Mouse (Mus musculus) macrophage (primary cell): Measurements from ENCODE around the gene Acvr1b. TPM values are rescaled to one million over a fixed set of nuclear protein-coding genes. Genes with fewer than 3 reads are reported as not detected.

ENCODE experiments used
- H3K27ac ChIP-seq: fragments of 350-480 bp; formaldehyde crosslinking; 2 replicates; pipeline ENCODE4 v1.9.0; 2021
- H3K36me3 ChIP-seq: fragments of 350-480 bp; formaldehyde crosslinking; 2 replicates; pipeline ENCODE4 v1.9.0; 2021; ENCODE audit errors: inconsistent target
- H3K4me3 ChIP-seq: fragments of 350-480 bp; formaldehyde crosslinking; 2 replicates; pipeline ENCODE4 v1.9.0; 2021; ENCODE audit errors: inconsistent target
- H3K79me2 ChIP-seq: fragments of 350-480 bp; formaldehyde crosslinking; 2 replicates; pipeline ENCODE4 v1.9.0; 2021; ENCODE audit errors: inconsistent target
- WGBS: methylation state at CpG from one replicate; pipeline ENCODE4 v1.1.7; 2026; ENCODE audit warnings: inconsistent platforms; ENCODE audit not compliant: missing documents; 5-methylcytosine and 5-hydroxymethylcytosine counted together
- polyA plus RNA-seq: library from polyadenylated mRNA; stranded (reverse); fragments of 250-400 nt; gene quantifications from 3 replicates; pipeline ENCODE4 v1.2.4, GENCODE M21; 2018; ENCODE audit warnings: inconsistent platforms

Acvr1b gene
- polyA plus RNA-seq, 1 experiment from 2014 or later = 13.7 TPM

GRCm38 (mm10) chr15:101140587-101140986 lies 33.3 kb upstream of the Acvr1b start:
- no peaks in the 10 kb centered on the region; the same call in 1 of the 2 replicates for H3K36me3 ChIP-seq
- no peak overlapping the region for H3K27ac ChIP-seq
- no peak overlapping the region for H3K4me3 ChIP-seq
- WGBS = 63% methylated on average over 6 of the region's 6 CpGs
- no peaks in the 10 kb centered on the region for H3K79me2 ChIP-seq

- WGBS = 11% methylated on average over 13 of the region's 14 CpGs
- H3K79me2 ChIP-seq = no peaks in the 10 kb centered on the region
Observed at GRCm38 (mm10) chr15:101141061-101141541, 32.8 kb upstream of the Acvr1b start.

GRCm38 (mm10) chr15:101142672-101143071 lies 31.2 kb upstream of the Acvr1b start:
- H3K27ac ChIP-seq = no peak overlapping the region
- 93% methylated on average over 8 of the region's 8 CpGs for whole genome bisulfite sequencing
- H3K36me3 ChIP-seq = no peaks in the 10 kb centered on the region; the same call in 1 of the 2 replicates
- no peaks in the 10 kb centered on the region for H3K79me2 ChIP-seq
- H3K4me3 ChIP-seq = no peak overlapping the region

More at GRCm38 (mm10) chr15:101141061-101141541, 32.8 kb upstream of the Acvr1b start:
- Histone ChIP-seq H3K36me3 (no peaks in the 10 kb centered on the region; the same call in 1 of the 2 replicates), H3K4me3 (no peak overlapping the region), H3K27ac (no peak overlapping the region)

GRCm38 (mm10) chr15:101143494-101143893 lies 30.4 kb upstream of the Acvr1b start:
- WGBS = 74% methylated on average over 8 of the region's 8 CpGs
- Histone ChIP-seq H3K36me3 (no peaks in the 10 kb centered on the region), H3K27ac (no peak overlapping the region), H3K4me3 (no peak overlapping the region), H3K79me2 (no peaks in the 10 kb centered on the region)

GRCm38 (mm10) chr15:101144176-101144575 lies 29.7 kb upstream of the Acvr1b start:
- WGBS = 71% methylated on average over 4 of the region's 5 CpGs
- no peaks in the 10 kb centered on the region for H3K79me2 ChIP-seq
- peak overlapping the region; percentile 76 for H3K27ac ChIP-seq
- peak overlapping the region; percentile 50 for H3K4me3 ChIP-seq
- H3K36me3 ChIP-seq = no peaks in the 10 kb centered on the region

GRCm38 (mm10) chr15:101144779-101145178 lies 29.1 kb upstream of the Acvr1b start:
- 28% methylated on average over 8 of the region's 8 CpGs for WGBS
- no peaks in the 10 kb centered on the region for H3K79me2 ChIP-seq
- peak overlapping the region; percentile 50 for H3K4me3 ChIP-seq
- H3K36me3 ChIP-seq = no peaks in the 10 kb centered on the region
- H3K27ac ChIP-seq = peak overlapping the region; percentile 76

GRCm38 (mm10) chr15:101145424-101146099 lies 28.3 kb upstream of the Acvr1b start:
- H3K27ac ChIP-seq = peak overlapping the region; percentile 76

GRCm38 (mm10) chr15:101146100-101146965 lies 27.5 kb upstream of the Acvr1b start:
- 13% methylated on average over 15 of the region's 15 CpGs for WGBS
- Histone ChIP-seq H3K36me3 (no peaks in the 10 kb centered on the region), H3K27ac (peak overlapping the region; percentile 59), H3K4me3 (peak overlapping the region; percentile 2; the same call in 1 of the 2 replicates), H3K79me2 (no peaks in the 10 kb centered on the region)

More at GRCm38 (mm10) chr15:101145424-101146099, 28.3 kb upstream of the Acvr1b start:
- Histone ChIP-seq H3K4me3 (peak overlapping the region; percentile 50), H3K79me2 (no peaks in the 10 kb centered on the region), H3K36me3 (no peaks in the 10 kb centered on the region)
- 4% methylated on average over 19 of the region's 19 CpGs for WGBS

GRCm38 (mm10) chr15:101147115-101147909 lies 26.6 kb upstream of the Acvr1b start:
- H3K36me3 ChIP-seq = no peaks in the 10 kb centered on the region
- WGBS = 41% methylated on average over 16 of the region's 16 CpGs
- no peak overlapping the region for H3K4me3 ChIP-seq
- no peak overlapping the region for H3K27ac ChIP-seq
- no peaks in the 10 kb centered on the region for H3K79me2 ChIP-seq

GRCm38 (mm10) chr15:101147910-101148273 lies 26.0 kb upstream of the Acvr1b start:
- WGBS = 38% methylated on average over 6 of the region's 6 CpGs
- Histone ChIP-seq H3K36me3 (no peaks in the 10 kb centered on the region), H3K4me3 (no peak overlapping the region), H3K27ac (no peak overlapping the region), H3K79me2 (no peaks in the 10 kb centered on the region)

- 66% methylated on average over 6 of the region's 6 CpGs for WGBS
- Histone ChIP-seq H3K79me2 (no peaks in the 10 kb centered on the region), H3K36me3 (no peaks in the 10 kb centered on the region), H3K27ac (no peak overlapping the region), H3K4me3 (no peak overlapping the region)
Observed at GRCm38 (mm10) chr15:101148604-101149003, 25.3 kb upstream of the Acvr1b start.

- Histone ChIP-seq H3K36me3 (no peaks in the 10 kb centered on the region), H3K4me3 (no peak overlapping the region), H3K27ac (no peak overlapping the region), H3K79me2 (no peaks in the 10 kb centered on the region)
- WGBS = 96% methylated on average over 9 of the region's 9 CpGs
Observed at GRCm38 (mm10) chr15:101151409-101152261, 22.2 kb upstream of the Acvr1b start.

- WGBS = 8% methylated on average over 7 of the region's 7 CpGs
- H3K27ac ChIP-seq = no peak overlapping the region
- H3K36me3 ChIP-seq = no peaks in the 10 kb centered on the region
- no peak overlapping the region for H3K4me3 ChIP-seq
- H3K79me2 ChIP-seq = no peaks in the 10 kb centered on the region
Observed at GRCm38 (mm10) chr15:101154700-101155616, 18.9 kb upstream of the Acvr1b start.
